Mouse (Mus musculus): ENCODE data around the gene Faim. TPM values are rescaled to one million over a fixed set of nuclear protein-coding genes. Genes with fewer than 3 reads are reported as not detected.

Gene Faim
- total and polyA plus RNA-seq, 3 experiments: 30.7 to 53.6 TPM; not detected in 1

DNA sequence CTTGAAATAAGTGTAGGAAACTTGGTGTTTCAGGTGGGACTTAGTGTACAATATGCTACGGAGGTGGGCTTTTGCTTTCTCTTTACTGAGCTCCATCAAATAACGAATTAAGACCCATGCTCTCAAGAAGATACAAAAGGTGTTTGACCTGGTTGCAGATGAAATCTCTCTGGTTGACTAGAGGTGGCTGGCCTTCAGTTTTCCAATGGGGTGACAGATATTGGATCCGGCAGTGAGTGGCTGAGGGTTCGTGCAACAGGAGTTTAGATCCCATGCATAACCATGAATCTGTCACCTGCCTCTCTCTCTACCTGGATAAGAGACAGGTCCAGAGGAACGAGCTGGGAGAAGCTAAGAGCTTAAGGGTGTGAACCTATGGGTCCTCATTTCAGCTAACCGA is 27.5 kb upstream of the Faim start:
- DNase-seq (ENCODE audit: low read depth, low spot score): no peak
- no peaks in the 10 kb centered on the region for H3K36me3 ChIP-seq (ENCODE audit: control insufficient read depth in 1 of 2, insufficient read depth in 2 of 2, low read length in 2 of 2)
- no peak for TF ChIP-seq MAZ (IDR thresholded peaks at IDR 0.05; ENCODE audit: low read depth, low read length)
- TF ChIP-seq MYB (IDR thresholded peaks at IDR 0.05; ENCODE audit: low read depth, low read length): no peak
- TF ChIP-seq HCFC1 (IDR thresholded peaks at IDR 0.05; ENCODE audit: low read depth, low read length): no peak
- no peak for TF ChIP-seq POLR2AphosphoS2 (IDR thresholded peaks at IDR 0.05; ENCODE audit: low read length)
- no peak for TF ChIP-seq POLR2AphosphoS5 (IDR thresholded peaks at IDR 0.05; ENCODE audit: borderline replicate concordance, low read depth, low read length)
- no peak for TF ChIP-seq USF2 (IDR thresholded peaks at IDR 0.05; ENCODE audit: borderline replicate concordance in 1 of 2, insufficient read depth in 1 of 2, low read depth in 1 of 2, low read length in 2 of 2)
- no peak for TF ChIP-seq RAD21 (IDR thresholded peaks at IDR 0.05; ENCODE audit: low read depth, low read length)
- no peak for TF ChIP-seq BHLHE40 (IDR thresholded peaks at IDR 0.05; ENCODE audit: borderline replicate concordance, low read depth, low read length)
- TF ChIP-seq GABPA (IDR thresholded peaks at IDR 0.05; ENCODE audit: low read depth, low read length): no peak
- TF ChIP-seq ETS1 (IDR thresholded peaks at IDR 0.05; ENCODE audit: low read depth, low read length): no peak
- TF ChIP-seq ELF1 (IDR thresholded peaks at IDR 0.05; ENCODE audit: low read depth, low read length): no peak
- TF ChIP-seq RCOR1 (IDR thresholded peaks at IDR 0.05; ENCODE audit: low read depth, low read length): no peak
- no peak for TF ChIP-seq TAL1 (IDR thresholded peaks at IDR 0.05; ENCODE audit: low read length)
- TF ChIP-seq SMC3 (IDR thresholded peaks at IDR 0.05; ENCODE audit: low read depth, low read length): no peak
- TF ChIP-seq MEF2A (IDR thresholded peaks at IDR 0.05; ENCODE audit: extremely low read depth, insufficient replicate concordance, low read depth, low read length, poor library complexity, severe bottlenecking): no peak
- TF ChIP-seq NRF1 (IDR thresholded peaks at IDR 0.05; ENCODE audit: insufficient read depth, low read depth, low read length, poor library complexity, severe bottlenecking): no peak
- TF ChIP-seq MAFK (IDR thresholded peaks at IDR 0.05; ENCODE audit: borderline replicate concordance, low read depth, low read length): no peak
- H3K27me3 ChIP-seq (ENCODE audit: control insufficient read depth in 1 of 2, insufficient read depth in 2 of 2, low read length in 2 of 2): no peaks in the 10 kb centered on the region; a peak in 1 of 4 replicates
- no peak overlapping the region for H3K27ac ChIP-seq (ENCODE audit: control insufficient read depth, low read depth, low read length)
- H3K4me3 ChIP-seq (ENCODE audit: control insufficient read depth in 1 of 2, insufficient read depth in 1 of 2, low read depth in 2 of 2, low read length in 2 of 2): no peak overlapping the region
- no peaks in the 10 kb centered on the region for H3K9me3 ChIP-seq (replicated peaks; ENCODE audit: insufficient read depth, low read length)
- H3K79me2 ChIP-seq (ENCODE audit: control insufficient read depth, insufficient read depth, low read length, poor library complexity): no peaks in the 10 kb centered on the region
- no peak overlapping the region for H3K9ac ChIP-seq (ENCODE audit: control insufficient read depth, low read depth, low read length, poor library complexity, severe bottlenecking)
- H3K4me1 ChIP-seq (ENCODE audit: control insufficient read depth in 1 of 2, insufficient read depth in 2 of 2, low read length in 2 of 2): no peaks in the 10 kb centered on the region

DNA sequence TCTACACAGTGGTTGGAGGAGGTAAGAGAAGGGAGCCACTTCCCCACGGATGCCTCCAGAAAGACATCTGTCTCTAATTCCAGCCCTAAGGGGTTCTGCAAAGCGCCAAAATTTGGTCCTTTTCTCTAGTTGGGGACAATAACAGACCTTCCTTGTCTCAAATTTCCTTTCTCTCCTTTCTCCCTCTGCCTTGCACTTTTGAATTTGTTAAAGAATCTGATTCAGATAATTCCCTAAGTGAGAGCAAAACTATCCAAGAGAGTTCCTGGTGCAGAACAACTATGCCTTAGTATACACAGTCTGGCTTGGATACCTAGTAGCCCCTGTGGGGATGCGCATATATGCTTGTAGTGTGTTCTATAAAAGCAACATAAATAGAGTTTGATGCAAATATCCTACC is 26.3 kb upstream of the Faim start:
- H3K4me3 ChIP-seq (ENCODE audit: control insufficient read depth in 1 of 2, insufficient read depth in 1 of 2, low read depth in 2 of 2, low read length in 2 of 2): no peak overlapping the region
- no peaks in the 10 kb centered on the region for H3K4me1 ChIP-seq (ENCODE audit: control insufficient read depth in 1 of 2, insufficient read depth in 2 of 2, low read length in 2 of 2)
- H3K9ac ChIP-seq (ENCODE audit: control insufficient read depth, low read depth, low read length, poor library complexity, severe bottlenecking): no peak overlapping the region
- H3K79me2 ChIP-seq (ENCODE audit: control insufficient read depth, insufficient read depth, low read length, poor library complexity): no peaks in the 10 kb centered on the region
- H3K36me3 ChIP-seq (ENCODE audit: control insufficient read depth in 1 of 2, insufficient read depth in 2 of 2, low read length in 2 of 2): no peaks in the 10 kb centered on the region
- no peak overlapping the region for H3K27ac ChIP-seq (ENCODE audit: control insufficient read depth, low read depth, low read length)
- no peak for DNase-seq (ENCODE audit: low read depth, low spot score)
- H3K9me3 ChIP-seq (replicated peaks; ENCODE audit: insufficient read depth, low read length): no peaks in the 10 kb centered on the region
- H3K27me3 ChIP-seq (ENCODE audit: control insufficient read depth in 1 of 2, insufficient read depth in 2 of 2, low read length in 2 of 2): no peaks in the 10 kb centered on the region; a peak in 1 of 4 replicates
- TF ChIP-seq JUND (IDR thresholded peaks at IDR 0.05; ENCODE audit: low read depth, low read length) (no peak), ZKSCAN1 (IDR thresholded peaks at IDR 0.05; ENCODE audit: low read depth, low read length) (no peak), EP300 (IDR thresholded peaks at IDR 0.05; ENCODE audit: low read depth in 1 of 2, low read length in 2 of 2) (no peak), MXI1 (IDR thresholded peaks at IDR 0.05; ENCODE audit: low read depth, low read length) (no peak), E2F4 (IDR thresholded peaks at IDR 0.05; ENCODE audit: borderline replicate concordance, low read depth, low read length) (no peak), ZNF384 (IDR thresholded peaks at IDR 0.05; ENCODE audit: low read depth, low read length) (no peak), CHD2 (IDR thresholded peaks at IDR 0.05; ENCODE audit: low read length) (no peak), MAX (IDR thresholded peaks at IDR 0.05; ENCODE audit: low read length) (no peak), POLR2AphosphoS2 (IDR thresholded peaks at IDR 0.05; ENCODE audit: low read length) (no peak), SIN3A (IDR thresholded peaks at IDR 0.05; ENCODE audit: low read length) (no peak), NRF1 (IDR thresholded peaks at IDR 0.05; ENCODE audit: insufficient read depth, low read depth, low read length, poor library complexity, severe bottlenecking) (no peak), GATA1 (IDR thresholded peaks at IDR 0.05; ENCODE audit: low read depth, low read length) (no peak), POLR2AphosphoS5 (IDR thresholded peaks at IDR 0.05; ENCODE audit: borderline replicate concordance, low read depth, low read length) (no peak), TCF12 (IDR thresholded peaks at IDR 0.05; ENCODE audit: low read depth, low read length) (no peak), MYC (IDR thresholded peaks at IDR 0.05; ENCODE audit: low read depth, low read length) (no peak), ZC3H11A (IDR thresholded peaks at IDR 0.05; ENCODE audit: low read depth, low read length) (no peak), GABPA (IDR thresholded peaks at IDR 0.05; ENCODE audit: low read depth, low read length) (no peak), TAL1 (IDR thresholded peaks at IDR 0.05; ENCODE audit: low read length) (no peak), POLR2A (IDR thresholded peaks at IDR 0.05; ENCODE audit: control insufficient read depth in 1 of 2, insufficient read depth in 1 of 2, low read depth in 1 of 2, low read length in 2 of 2, poor library complexity in 1 of 2) (no peak)
